Mouse (Mus musculus): Measurements from ENCODE around the gene Prdx5. TPM values are rescaled to one million over a fixed set of nuclear protein-coding genes. Genes with fewer than 3 reads are reported as not detected.

Gene Prdx5
- polyA plus RNA-seq, 1 experiment from 2014 or later: 123 TPM

DNA sequence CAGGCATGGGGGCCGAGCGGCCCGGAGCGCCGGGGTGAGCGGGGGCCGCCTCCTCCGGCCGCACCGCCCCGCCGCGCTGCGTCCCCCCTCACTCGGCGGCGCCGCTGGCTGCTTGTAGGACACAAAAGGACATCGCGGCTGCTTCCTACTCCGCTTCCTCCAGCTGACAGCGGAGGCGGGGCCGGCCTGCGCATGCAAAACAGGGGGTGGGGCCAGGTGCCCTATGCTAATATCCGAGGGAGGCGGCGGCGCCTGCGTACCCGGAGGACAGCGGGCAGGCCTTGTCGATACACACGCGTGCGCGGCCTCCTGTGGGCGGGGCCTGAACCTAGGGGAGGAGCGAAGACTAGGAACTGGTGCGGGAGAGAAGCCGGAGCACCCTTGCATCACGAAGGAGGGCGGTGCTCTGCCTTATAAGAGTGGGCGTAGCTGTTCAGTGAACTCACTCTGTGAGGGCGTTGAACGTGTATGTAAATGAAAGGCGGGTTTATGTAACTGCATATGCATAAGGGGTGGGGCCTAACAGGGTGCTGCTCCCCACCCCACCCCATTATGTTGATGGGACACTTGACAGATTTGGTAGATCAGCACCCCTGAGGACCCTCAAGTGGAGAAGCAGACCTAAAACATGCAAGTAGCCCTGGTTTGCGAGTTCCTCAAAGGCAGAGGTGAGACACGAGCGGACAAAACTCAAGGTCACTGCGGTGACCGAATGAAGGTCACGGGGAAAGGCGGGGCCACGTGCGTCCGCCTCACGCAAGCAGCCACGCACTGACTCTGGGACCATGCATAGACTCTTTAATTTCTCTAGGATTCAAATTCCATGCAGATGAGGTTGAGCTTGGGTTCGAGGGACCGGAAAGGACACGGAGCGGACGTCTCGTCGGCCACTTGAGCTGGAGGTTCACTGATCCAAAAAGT is 12.0 kb upstream of the Prdx5 start, which contains the start of gene Esrra:
Gene Esrra, minus strand, starts transcription at position 167 of the 921 bp plus-strand sequence.
- no peaks in the 10 kb centered on the region for H3K9me3 ChIP-seq (ENCODE audit: control insufficient read depth, low read length)
- DNase-seq (ENCODE audit: low spot score, missing footprints) (peak; percentile 100), ATAC-seq (ENCODE audit: low FRiP score) (peak; percentile 95)
- H3K4me1 ChIP-seq (ENCODE audit: control insufficient read depth, insufficient read depth, low read length): peaks cover 17% of the 10 kb centered on the region
- WGBS: 1% methylated on average over 64 of the region's 66 CpGs
- H3K4me2 ChIP-seq: peak within 1 kb of the TSS; percentile 97
- H3K9ac ChIP-seq (ENCODE audit: low read length): peak within 1 kb of the TSS; percentile 89
- peak within 1 kb of the TSS; percentile 80 for H3K4me3 ChIP-seq (ENCODE audit: low read depth, low read length)
- no peaks in the 10 kb centered on the region for H3K36me3 ChIP-seq (ENCODE audit: control insufficient read depth, insufficient read depth, low read length)
- peak within 1 kb of the TSS; percentile 84 for H3K27ac ChIP-seq (ENCODE audit: low read depth, low read length)
- peaks cover 45% of the 10 kb centered on the region for H3K27me3 ChIP-seq (ENCODE audit: control insufficient read depth, insufficient read depth, low read length)

GRCm38 (mm10) chr19:6920741-6921636 is 11.1 kb upstream of the Prdx5 start:
- DNase-seq (ENCODE audit: low spot score, missing footprints) (peak; percentile 95), ATAC-seq (ENCODE audit: low FRiP score) (peak; percentile 2; the same call in 1 of the 2 replicates)
- Histone ChIP-seq H3K4me3 (ENCODE audit: low read depth, low read length) (peak overlapping the region; percentile 80), H3K9me3 (ENCODE audit: control insufficient read depth, low read length) (no peaks in the 10 kb centered on the region), H3K27ac (ENCODE audit: low read depth, low read length) (peak overlapping the region; percentile 84), H3K36me3 (ENCODE audit: control insufficient read depth, insufficient read depth, low read length) (no peaks in the 10 kb centered on the region), H3K27me3 (ENCODE audit: control insufficient read depth, insufficient read depth, low read length) (peaks cover 36% of the 10 kb centered on the region), H3K4me1 (ENCODE audit: control insufficient read depth, insufficient read depth, low read length) (peaks cover 17% of the 10 kb centered on the region), H3K9ac (ENCODE audit: low read length) (peak overlapping the region; percentile 89), H3K4me2 (peak overlapping the region; percentile 97)
- 1% methylated on average over 46 of the region's 48 CpGs for WGBS

DNA sequence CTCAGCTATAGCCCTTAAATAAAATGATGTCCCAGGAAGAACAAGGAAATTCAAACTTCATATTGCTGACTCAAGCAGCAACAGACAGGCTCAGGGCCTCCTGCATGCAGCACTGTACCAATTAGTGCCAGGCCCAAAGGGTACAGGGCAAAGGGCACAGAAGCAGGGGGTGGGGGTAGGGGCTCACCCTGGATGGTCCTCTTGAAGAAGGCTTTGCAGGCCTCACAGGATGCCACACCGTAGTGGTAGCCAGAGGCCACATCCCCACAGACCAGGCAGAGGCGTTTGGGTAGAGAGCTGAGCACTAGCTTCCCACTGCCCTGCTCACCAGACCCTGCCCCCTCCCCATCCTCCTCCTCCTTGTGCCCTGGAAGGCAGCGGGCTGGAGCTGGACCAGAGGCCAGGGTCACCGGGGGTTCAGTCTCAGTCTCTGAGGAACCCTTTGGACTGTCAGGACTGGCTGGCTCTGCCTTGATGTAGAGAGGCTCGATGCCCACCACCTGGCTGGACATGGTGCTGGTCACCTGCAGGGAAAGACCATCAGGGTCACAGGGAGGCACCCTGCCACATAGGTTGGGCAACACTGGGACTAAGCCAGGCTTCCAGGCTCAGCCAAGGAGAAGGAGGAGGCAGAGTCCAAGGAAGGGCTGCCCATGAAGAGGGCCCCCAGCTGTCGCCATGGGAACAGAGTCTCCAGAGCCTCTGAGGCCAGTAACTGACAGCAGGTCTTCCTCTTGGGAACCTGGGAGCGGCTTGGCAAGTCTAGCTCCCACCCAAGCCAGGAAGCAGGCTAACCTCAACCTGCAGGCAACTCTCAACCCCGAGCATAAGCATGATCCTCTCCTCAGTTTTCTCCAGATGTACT is 10.2 kb upstream of the Prdx5 start:
- Histone ChIP-seq H3K36me3 (ENCODE audit: control insufficient read depth, insufficient read depth, low read length) (no peaks in the 10 kb centered on the region), H3K4me1 (ENCODE audit: control insufficient read depth, insufficient read depth, low read length) (peaks cover 17% of the 10 kb centered on the region), H3K27me3 (ENCODE audit: control insufficient read depth, insufficient read depth, low read length) (peaks cover 27% of the 10 kb centered on the region), H3K9ac (ENCODE audit: low read length) (peak overlapping the region; percentile 89), H3K4me3 (ENCODE audit: low read depth, low read length) (peak overlapping the region; percentile 80), H3K27ac (ENCODE audit: low read depth, low read length) (no peak overlapping the region), H3K4me2 (peak overlapping the region; percentile 97), H3K9me3 (ENCODE audit: control insufficient read depth, low read length) (no peaks in the 10 kb centered on the region)
- DNase-seq (ENCODE audit: low spot score, missing footprints) (peak; percentile 84), ATAC-seq (ENCODE audit: low FRiP score) (no peak)
- 43% methylated on average over 8 of the region's 8 CpGs for WGBS

DNA sequence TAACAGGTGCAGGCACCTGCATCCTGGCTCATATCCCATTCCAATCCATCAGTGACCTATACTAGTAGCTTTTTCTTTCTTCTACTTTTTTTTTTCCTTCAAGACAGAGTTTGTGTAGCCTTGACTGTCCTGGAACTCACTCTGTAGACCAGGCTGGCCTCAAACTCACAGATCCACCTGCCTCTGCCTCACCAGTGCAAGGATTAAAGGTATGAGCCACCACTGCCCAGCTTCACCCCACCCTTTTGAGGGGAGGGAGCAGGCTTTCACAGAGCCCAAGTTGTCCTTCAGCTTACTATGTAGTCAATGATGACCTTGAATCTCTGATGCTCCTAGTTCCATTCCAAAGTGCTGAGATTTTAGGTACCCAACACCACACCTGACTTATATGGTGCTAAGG is 9.5 kb upstream of the Prdx5 start:
- Histone ChIP-seq H3K9ac (ENCODE audit: low read length) (no peak overlapping the region), H3K27ac (ENCODE audit: low read depth, low read length) (no peak overlapping the region), H3K27me3 (ENCODE audit: control insufficient read depth, insufficient read depth, low read length) (peaks cover 21% of the 10 kb centered on the region), H3K4me2 (no peak overlapping the region), H3K9me3 (ENCODE audit: control insufficient read depth, low read length) (no peaks in the 10 kb centered on the region), H3K4me1 (ENCODE audit: control insufficient read depth, insufficient read depth, low read length) (peaks cover 17% of the 10 kb centered on the region), H3K36me3 (ENCODE audit: control insufficient read depth, insufficient read depth, low read length) (no peaks in the 10 kb centered on the region), H3K4me3 (ENCODE audit: low read depth, low read length) (no peak overlapping the region)
- DNase-seq (ENCODE audit: low spot score, missing footprints) (no peak), ATAC-seq (ENCODE audit: low FRiP score) (no peak)

DNA sequence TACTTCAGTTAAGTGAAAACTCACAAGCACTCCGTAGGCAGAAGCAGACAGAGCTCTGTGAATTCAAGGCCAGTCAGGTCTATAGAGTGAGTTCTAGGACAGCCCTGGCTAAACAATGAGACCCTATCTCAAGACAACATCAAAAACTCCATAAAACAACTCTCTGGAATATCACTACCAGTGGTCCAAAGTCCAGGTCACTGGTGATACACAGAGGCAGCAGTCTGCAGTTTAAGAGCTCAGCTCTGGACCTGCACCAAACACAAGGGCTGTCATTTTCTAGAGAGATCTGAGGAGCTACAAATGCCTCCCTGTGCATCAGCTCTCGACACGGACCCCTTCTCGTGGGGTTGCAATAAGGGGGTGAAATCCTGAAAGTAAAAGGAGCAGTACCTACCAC is 8.4 kb upstream of the Prdx5 start:
- no peaks in the 10 kb centered on the region; the same call in 1 of the 2 replicates for H3K36me3 ChIP-seq (ENCODE audit: control insufficient read depth, insufficient read depth, low read length)
- H3K9me3 ChIP-seq (ENCODE audit: control insufficient read depth, low read length): no peaks in the 10 kb centered on the region
- DNase-seq (ENCODE audit: low spot score, missing footprints): no peak
- H3K27me3 ChIP-seq (ENCODE audit: control insufficient read depth, insufficient read depth, low read length): peaks cover 10% of the 10 kb centered on the region
- ATAC-seq (ENCODE audit: low FRiP score): no peak
- H3K4me2 ChIP-seq: no peak overlapping the region
- WGBS: 95% methylated on average over 4 of the region's 4 CpGs
- no peak overlapping the region for H3K9ac ChIP-seq (ENCODE audit: low read length)
- peaks cover 17% of the 10 kb centered on the region for H3K4me1 ChIP-seq (ENCODE audit: control insufficient read depth, insufficient read depth, low read length)
- no peak overlapping the region for H3K27ac ChIP-seq (ENCODE audit: low read depth, low read length)
- no peak overlapping the region for H3K4me3 ChIP-seq (ENCODE audit: low read depth, low read length)

- no peaks in the 10 kb centered on the region for H3K27me3 ChIP-seq (ENCODE audit: control insufficient read depth, insufficient read depth, low read length)
- DNase-seq (ENCODE audit: low spot score, missing footprints): peak; percentile 62
- no peak overlapping the region for H3K27ac ChIP-seq (ENCODE audit: low read depth, low read length)
- no peak for ATAC-seq (ENCODE audit: low FRiP score)
- peaks cover 8% of the 10 kb centered on the region for H3K36me3 ChIP-seq (ENCODE audit: control insufficient read depth, insufficient read depth, low read length)
- H3K9me3 ChIP-seq (ENCODE audit: control insufficient read depth, low read length): no peaks in the 10 kb centered on the region
- no peak overlapping the region for H3K4me2 ChIP-seq
- H3K4me1 ChIP-seq (ENCODE audit: control insufficient read depth, insufficient read depth, low read length): peaks cover 12% of the 10 kb centered on the region
- WGBS: 90% methylated on average over 4 of the region's 4 CpGs
- H3K4me3 ChIP-seq (ENCODE audit: low read depth, low read length): no peak overlapping the region
- no peak overlapping the region for H3K9ac ChIP-seq (ENCODE audit: low read length)
Observed at GRCm38 (mm10) chr19:6916496-6916895, 6.6 kb upstream of the Prdx5 start.

GRCm38 (mm10) chr19:6915276-6915675 is 5.4 kb upstream of the Prdx5 start:
- Histone ChIP-seq H3K36me3 (ENCODE audit: control insufficient read depth, insufficient read depth, low read length) (peaks cover 10% of the 10 kb centered on the region), H3K27me3 (ENCODE audit: control insufficient read depth, insufficient read depth, low read length) (no peaks in the 10 kb centered on the region), H3K9ac (ENCODE audit: low read length) (no peak overlapping the region), H3K4me3 (ENCODE audit: low read depth, low read length) (no peak overlapping the region), H3K4me1 (ENCODE audit: control insufficient read depth, insufficient read depth, low read length) (peaks cover 10% of the 10 kb centered on the region), H3K27ac (ENCODE audit: low read depth, low read length) (no peak overlapping the region), H3K9me3 (ENCODE audit: control insufficient read depth, low read length) (no peaks in the 10 kb centered on the region), H3K4me2 (no peak overlapping the region)
- WGBS: 90% methylated on average over 4 of the region's 4 CpGs
- ATAC-seq (ENCODE audit: low FRiP score): no peak
- DNase-seq (ENCODE audit: low spot score, missing footprints): no peak

DNA sequence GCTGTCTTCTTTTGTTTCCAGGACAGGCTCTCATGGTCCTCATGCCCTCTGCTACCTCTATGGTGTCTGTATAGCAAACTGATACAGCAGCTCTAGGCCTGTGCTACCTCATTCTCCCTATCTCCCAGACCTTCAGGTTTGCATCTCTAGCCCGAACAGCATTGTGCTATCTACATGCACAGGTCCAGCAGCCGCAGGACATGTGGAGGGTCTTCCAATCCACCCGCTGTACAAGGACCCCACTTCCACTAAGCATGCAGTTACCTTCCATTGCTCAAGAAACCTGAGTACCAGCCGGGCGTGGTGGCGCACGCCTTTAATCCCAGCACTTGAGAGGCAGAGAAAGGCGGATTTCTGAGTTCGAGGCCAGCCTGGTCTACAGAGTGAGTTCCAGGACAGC is 4.6 kb upstream of the Prdx5 start:
- 86% methylated on average over 9 of the region's 9 CpGs for WGBS
- H3K36me3 ChIP-seq (ENCODE audit: control insufficient read depth, insufficient read depth, low read length): peaks cover 10% of the 10 kb centered on the region
- H3K9me3 ChIP-seq (ENCODE audit: control insufficient read depth, low read length): no peaks in the 10 kb centered on the region

More for the DNA sequence above, 4.6 kb upstream of the Prdx5 start:
- no peak overlapping the region for H3K4me2 ChIP-seq
- H3K4me3 ChIP-seq (ENCODE audit: low read depth, low read length): no peak overlapping the region
- H3K27me3 ChIP-seq (ENCODE audit: control insufficient read depth, insufficient read depth, low read length): no peaks in the 10 kb centered on the region
- H3K4me1 ChIP-seq (ENCODE audit: control insufficient read depth, insufficient read depth, low read length): peaks cover 6% of the 10 kb centered on the region
- DNase-seq (ENCODE audit: low spot score, missing footprints) (no peak), ATAC-seq (ENCODE audit: low FRiP score) (no peak)
- H3K9ac ChIP-seq (ENCODE audit: low read length): no peak overlapping the region
- H3K27ac ChIP-seq (ENCODE audit: low read depth, low read length): no peak overlapping the region

Data from midbrain, embryonic 11.5 days (tissue).